Mouse (Mus musculus): ENCODE results near the gene Rab5if.

- TF ChIP-seq CTCF (IDR thresholded peaks at IDR 0.05; ENCODE audit: extremely low read depth, insufficient read depth, insufficient read length, insufficient replicate concordance) = no peak
- no peak for TF ChIP-seq POLR2A (IDR thresholded peaks at IDR 0.05; ENCODE audit: low read depth, low read length)
Measured at GRCm38 (mm10) chr2:156884396-156885211, 21.7 kb downstream of the Rab5if start.

Data from spleen, adult 2 months (tissue).